Mouse (Mus musculus): ENCODE measurements around the gene Prima1. TPM values are rescaled to one million over a fixed set of nuclear protein-coding genes. Genes with fewer than 3 reads are reported as not detected.

Gene Prima1
- polyA plus RNA-seq, 1 experiment from 2014 or later, result 0.57 TPM

DNA sequence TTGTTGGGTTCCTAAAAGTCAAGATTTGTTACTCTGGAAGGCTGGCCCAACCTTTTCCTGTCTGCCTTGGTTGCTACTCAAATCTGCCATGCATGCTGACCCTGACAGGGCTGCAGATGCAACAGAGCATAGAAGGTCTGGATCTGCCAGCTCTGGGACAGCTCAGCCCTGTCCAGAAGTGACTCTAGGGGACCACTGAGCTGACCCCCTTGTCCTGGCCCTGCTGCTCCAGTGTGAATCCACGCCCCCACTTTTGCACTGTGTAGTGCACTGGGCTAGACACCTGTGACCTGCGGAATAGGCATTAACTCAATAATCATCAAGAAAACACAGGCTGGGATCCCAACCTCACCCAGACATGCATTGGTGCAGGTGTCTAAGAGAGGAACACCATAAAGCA lies 27.2 kb downstream of the Prima1 start:
- Histone ChIP-seq H3K4me1 (ENCODE audit: control insufficient read depth, insufficient read depth, low read length) (no peaks in the 10 kb centered on the region), H3K36me3 (ENCODE audit: control insufficient read depth, insufficient read depth, low read length) (no peaks in the 10 kb centered on the region), H3K27ac (replicated peaks; ENCODE audit: low read depth, low read length) (no peak overlapping the region), H3K4me2 (ENCODE audit: low read depth, low read length) (no peak overlapping the region), H3K9me3 (ENCODE audit: control insufficient read depth, low read length) (no peaks in the 10 kb centered on the region), H3K9ac (ENCODE audit: low read depth, low read length) (no peak overlapping the region), H3K27me3 (replicated peaks; ENCODE audit: control insufficient read depth, insufficient read depth, low read length) (no peaks in the 10 kb centered on the region), H3K4me3 (ENCODE audit: low read depth, low read length) (no peak overlapping the region)
- no peak for DNase-seq (ENCODE audit: low spot score)
- no peak for ATAC-seq (ENCODE audit: low read depth)
- WGBS, result 88% methylated on average over 2 of the region's 2 CpGs

DNA sequence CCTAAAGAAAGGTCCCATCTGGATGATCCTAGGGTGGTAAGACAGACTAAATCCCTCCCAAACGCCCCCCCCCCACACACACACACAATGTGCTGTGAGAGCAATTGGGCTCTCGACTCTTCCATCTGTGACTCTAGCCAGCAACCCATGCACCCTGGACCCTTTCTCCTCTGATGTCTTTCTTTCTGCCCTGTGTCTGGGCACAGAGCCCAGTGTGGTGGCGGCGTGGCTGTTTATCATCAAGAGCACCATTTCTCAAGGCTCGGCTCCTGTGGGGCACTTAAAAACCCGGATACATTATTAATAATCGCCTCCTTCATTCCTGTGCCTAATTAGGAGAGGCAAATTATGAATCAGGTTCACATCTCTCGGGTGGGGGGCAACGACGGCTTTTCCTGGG lies 27.7 kb downstream of the Prima1 start:
- H3K4me3 ChIP-seq (ENCODE audit: low read depth, low read length), result no peak overlapping the region
- no peak overlapping the region for H3K4me2 ChIP-seq (ENCODE audit: low read depth, low read length)
- H3K4me1 ChIP-seq (ENCODE audit: control insufficient read depth, insufficient read depth, low read length), result no peaks in the 10 kb centered on the region
- WGBS, result 46% methylated on average over 10 of the region's 10 CpGs
- no peak overlapping the region for H3K9ac ChIP-seq (ENCODE audit: low read depth, low read length)
- no peak overlapping the region for H3K27ac ChIP-seq (replicated peaks; ENCODE audit: low read depth, low read length)
- ATAC-seq (ENCODE audit: low read depth) (no peak), DNase-seq (ENCODE audit: low spot score) (peak; percentile 27)
- no peaks in the 10 kb centered on the region for H3K27me3 ChIP-seq (replicated peaks; ENCODE audit: control insufficient read depth, insufficient read depth, low read length)
- H3K9me3 ChIP-seq (ENCODE audit: control insufficient read depth, low read length), result no peaks in the 10 kb centered on the region
- H3K36me3 ChIP-seq (ENCODE audit: control insufficient read depth, insufficient read depth, low read length), result no peaks in the 10 kb centered on the region

DNA sequence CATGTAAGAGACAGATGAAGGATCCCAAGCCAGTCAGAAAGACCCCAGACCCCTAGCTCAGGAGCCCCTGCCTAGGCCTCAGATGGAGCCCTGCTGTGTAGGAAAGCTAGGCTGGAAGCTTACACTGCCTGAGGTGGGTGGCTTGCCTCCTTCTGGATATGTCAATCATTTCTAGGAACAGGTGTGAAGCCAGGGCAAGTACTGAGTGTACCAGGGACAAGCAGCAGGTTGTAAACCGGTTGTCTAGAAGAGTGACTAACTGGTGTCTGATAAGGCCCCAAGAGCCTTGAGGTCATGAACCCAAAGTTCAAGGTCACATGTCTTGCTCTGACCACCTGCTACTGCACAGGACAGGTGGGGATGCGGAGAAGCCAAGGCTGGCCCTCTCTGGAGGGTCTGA lies 28.4 kb downstream of the Prima1 start:
- WGBS, result 86% methylated on average over 2 of the region's 2 CpGs
- Histone ChIP-seq H3K36me3 (ENCODE audit: control insufficient read depth, insufficient read depth, low read length) (no peaks in the 10 kb centered on the region), H3K27ac (replicated peaks; ENCODE audit: low read depth, low read length) (no peak overlapping the region), H3K9ac (ENCODE audit: low read depth, low read length) (no peak overlapping the region), H3K27me3 (replicated peaks; ENCODE audit: control insufficient read depth, insufficient read depth, low read length) (no peaks in the 10 kb centered on the region), H3K4me2 (ENCODE audit: low read depth, low read length) (no peak overlapping the region), H3K9me3 (ENCODE audit: control insufficient read depth, low read length) (no peaks in the 10 kb centered on the region), H3K4me1 (ENCODE audit: control insufficient read depth, insufficient read depth, low read length) (no peaks in the 10 kb centered on the region), H3K4me3 (ENCODE audit: low read depth, low read length) (no peak overlapping the region)
- no peak for DNase-seq (ENCODE audit: low spot score)
- no peak for ATAC-seq (ENCODE audit: low read depth)

DNA sequence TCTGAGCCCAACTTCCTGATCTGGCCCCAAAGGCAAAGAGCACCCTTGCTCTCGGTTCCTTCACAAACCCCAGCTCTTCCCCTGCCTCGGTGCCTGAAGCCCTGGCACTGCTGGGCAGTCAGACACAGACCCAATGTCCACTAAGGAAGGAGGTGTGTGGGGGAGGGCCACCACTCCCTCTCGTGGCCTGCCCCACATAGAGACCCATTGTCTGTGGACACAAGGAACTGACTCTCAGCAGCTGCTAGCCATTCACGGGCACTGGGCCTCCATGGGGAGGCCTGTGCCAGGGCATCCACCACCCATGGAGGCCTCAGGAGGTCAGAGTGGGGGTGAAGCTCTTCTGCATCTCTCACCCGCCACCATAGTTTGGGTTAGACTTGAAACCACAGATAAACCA lies 30.9 kb downstream of the Prima1 start:
- no peaks in the 10 kb centered on the region for H3K4me1 ChIP-seq (ENCODE audit: control insufficient read depth, insufficient read depth, low read length)
- H3K4me3 ChIP-seq (ENCODE audit: low read depth, low read length), result no peak overlapping the region
- WGBS, result 50% methylated on average over 5 of the region's 5 CpGs
- no peak overlapping the region for H3K4me2 ChIP-seq (ENCODE audit: low read depth, low read length)
- no peak for DNase-seq (ENCODE audit: low spot score)
- H3K36me3 ChIP-seq (ENCODE audit: control insufficient read depth, insufficient read depth, low read length), result no peaks in the 10 kb centered on the region
- H3K27me3 ChIP-seq (replicated peaks; ENCODE audit: control insufficient read depth, insufficient read depth, low read length), result no peaks in the 10 kb centered on the region
- no peaks in the 10 kb centered on the region for H3K9me3 ChIP-seq (ENCODE audit: control insufficient read depth, low read length)
- no peak for ATAC-seq (ENCODE audit: low read depth)
- no peak overlapping the region for H3K27ac ChIP-seq (replicated peaks; ENCODE audit: low read depth, low read length)
- no peak overlapping the region for H3K9ac ChIP-seq (ENCODE audit: low read depth, low read length)

DNA sequence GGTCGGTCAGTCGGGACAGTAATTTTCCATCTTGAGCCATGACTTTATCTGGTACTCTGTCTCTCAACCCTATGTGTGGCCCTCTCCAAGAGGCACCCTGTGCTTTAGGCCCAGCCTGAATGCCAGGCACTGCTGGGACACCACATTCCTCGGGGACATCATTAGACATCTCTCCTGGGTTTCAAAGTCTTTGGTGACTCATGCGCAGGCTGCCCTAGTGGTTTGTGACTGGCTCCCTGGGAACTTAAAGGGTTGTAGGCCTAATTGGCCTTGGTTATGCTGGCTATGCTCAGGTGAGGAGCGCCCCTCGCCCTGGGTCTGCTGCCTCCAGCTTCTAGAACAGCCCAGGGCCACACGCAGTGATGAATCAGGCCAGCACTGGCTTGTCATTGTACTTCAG lies 32.4 kb downstream of the Prima1 start:
- no peaks in the 10 kb centered on the region for H3K27me3 ChIP-seq (replicated peaks; ENCODE audit: control insufficient read depth, insufficient read depth, low read length)
- no peak overlapping the region for H3K27ac ChIP-seq (replicated peaks; ENCODE audit: low read depth, low read length)
- WGBS, result 93% methylated on average over 7 of the region's 7 CpGs
- ATAC-seq (ENCODE audit: low read depth) (0 out of 2 replicates have a peak, but pooled peaks have one; percentile 24), DNase-seq (ENCODE audit: low spot score) (no peak)
- no peaks in the 10 kb centered on the region for H3K4me1 ChIP-seq (ENCODE audit: control insufficient read depth, insufficient read depth, low read length)
- no peak overlapping the region for H3K4me2 ChIP-seq (ENCODE audit: low read depth, low read length)
- H3K36me3 ChIP-seq (ENCODE audit: control insufficient read depth, insufficient read depth, low read length), result no peaks in the 10 kb centered on the region
- H3K4me3 ChIP-seq (ENCODE audit: low read depth, low read length), result no peak overlapping the region
- no peaks in the 10 kb centered on the region for H3K9me3 ChIP-seq (ENCODE audit: control insufficient read depth, low read length)
- no peak overlapping the region for H3K9ac ChIP-seq (ENCODE audit: low read depth, low read length)

GRCm38 (mm10) chr12:103205561-103205960 lies 36.4 kb downstream of the Prima1 start:
- no peak for ATAC-seq (ENCODE audit: low read depth)
- no peak overlapping the region for H3K27ac ChIP-seq (replicated peaks; ENCODE audit: low read depth, low read length)
- no peaks in the 10 kb centered on the region for H3K27me3 ChIP-seq (replicated peaks; ENCODE audit: control insufficient read depth, insufficient read depth, low read length)
- WGBS, result 65% methylated on average over 7 of the region's 7 CpGs
- no peak overlapping the region for H3K4me3 ChIP-seq (ENCODE audit: low read depth, low read length)
- H3K9ac ChIP-seq (ENCODE audit: low read depth, low read length), result no peak overlapping the region
- no peaks in the 10 kb centered on the region for H3K36me3 ChIP-seq (ENCODE audit: control insufficient read depth, insufficient read depth, low read length)
- no peak for DNase-seq (ENCODE audit: low spot score)
- no peaks in the 10 kb centered on the region for H3K9me3 ChIP-seq (ENCODE audit: control insufficient read depth, low read length)
- H3K4me1 ChIP-seq (ENCODE audit: control insufficient read depth, insufficient read depth, low read length), result no peaks in the 10 kb centered on the region
- no peak overlapping the region for H3K4me2 ChIP-seq (ENCODE audit: low read depth, low read length)

GRCm38 (mm10) chr12:103202592-103203544 lies 39.1 kb downstream of the Prima1 start:
- no peak overlapping the region for H3K9ac ChIP-seq (ENCODE audit: low read depth, low read length)
- H3K36me3 ChIP-seq (ENCODE audit: control insufficient read depth, insufficient read depth, low read length), result no peaks in the 10 kb centered on the region
- no peak overlapping the region for H3K4me3 ChIP-seq (ENCODE audit: low read depth, low read length)
- H3K27ac ChIP-seq (replicated peaks; ENCODE audit: low read depth, low read length), result no peak overlapping the region
- H3K9me3 ChIP-seq (ENCODE audit: control insufficient read depth, low read length), result no peaks in the 10 kb centered on the region
- 19% methylated on average over 10 of the region's 11 CpGs for WGBS
- no peaks in the 10 kb centered on the region for H3K27me3 ChIP-seq (replicated peaks; ENCODE audit: control insufficient read depth, insufficient read depth, low read length)
- no peak overlapping the region for H3K4me2 ChIP-seq (ENCODE audit: low read depth, low read length)
- DNase-seq (ENCODE audit: low spot score), result peak; percentile 50
- H3K4me1 ChIP-seq (ENCODE audit: control insufficient read depth, insufficient read depth, low read length), result no peaks in the 10 kb centered on the region
- ATAC-seq (ENCODE audit: low read depth), result peak; percentile 71; the same call in 1 of the 2 replicates

GRCm38 (mm10) chr12:103192996-103193395 lies 49.0 kb downstream of the Prima1 start:
- Histone ChIP-seq H3K36me3 (ENCODE audit: control insufficient read depth, insufficient read depth, low read length) (no peaks in the 10 kb centered on the region), H3K9me3 (ENCODE audit: control insufficient read depth, low read length) (no peaks in the 10 kb centered on the region), H3K9ac (ENCODE audit: low read depth, low read length) (no peak overlapping the region), H3K4me3 (ENCODE audit: low read depth, low read length) (no peak overlapping the region), H3K27ac (replicated peaks; ENCODE audit: low read depth, low read length) (no peak overlapping the region), H3K27me3 (replicated peaks; ENCODE audit: control insufficient read depth, insufficient read depth, low read length) (no peaks in the 10 kb centered on the region), H3K4me2 (ENCODE audit: low read depth, low read length) (no peak overlapping the region), H3K4me1 (ENCODE audit: control insufficient read depth, insufficient read depth, low read length) (no peaks in the 10 kb centered on the region)
- WGBS, result 67% methylated on average over 5 of the region's 5 CpGs
- ATAC-seq (ENCODE audit: low read depth) (no peak), DNase-seq (ENCODE audit: low spot score) (no peak)

DNA sequence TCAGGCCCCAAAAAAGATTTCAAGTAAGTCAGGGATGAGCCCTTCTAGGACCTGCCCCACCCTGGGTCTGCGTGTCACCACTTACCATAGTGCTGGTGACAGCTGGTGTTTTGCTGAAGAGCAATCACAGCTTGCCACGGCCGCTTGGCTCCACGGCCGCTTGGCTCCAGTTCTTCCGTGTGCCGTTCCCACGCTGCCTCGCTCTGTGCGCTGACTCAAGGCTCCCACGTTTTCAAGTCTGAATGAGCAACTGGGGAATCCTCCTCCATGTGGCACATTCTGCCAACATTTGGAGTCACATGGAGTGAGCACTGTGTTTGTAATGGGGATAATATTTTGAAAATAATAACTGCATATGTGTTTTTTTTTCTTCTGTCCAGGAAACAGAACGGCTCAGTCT lies 52.2 kb downstream of the Prima1 start:
- Histone ChIP-seq H3K4me1 (ENCODE audit: control insufficient read depth, insufficient read depth, low read length) (no peaks in the 10 kb centered on the region), H3K27me3 (replicated peaks; ENCODE audit: control insufficient read depth, insufficient read depth, low read length) (no peaks in the 10 kb centered on the region), H3K9ac (ENCODE audit: low read depth, low read length) (no peak overlapping the region), H3K36me3 (ENCODE audit: control insufficient read depth, insufficient read depth, low read length) (no peaks in the 10 kb centered on the region), H3K9me3 (ENCODE audit: control insufficient read depth, low read length) (no peaks in the 10 kb centered on the region), H3K4me3 (ENCODE audit: low read depth, low read length) (no peak overlapping the region), H3K27ac (replicated peaks; ENCODE audit: low read depth, low read length) (no peak overlapping the region), H3K4me2 (ENCODE audit: low read depth, low read length) (no peak overlapping the region)
- peak; percentile 35; the same call in 1 of the 2 replicates for ATAC-seq (ENCODE audit: low read depth)
- no peak for DNase-seq (ENCODE audit: low spot score)
- 82% methylated on average over 12 of the region's 12 CpGs for WGBS
